Mouse (Mus musculus) heart, embryonic 16.5 days (tissue): ENCODE results near the gene Fads3. TPM values are rescaled to one million over a fixed set of nuclear protein-coding genes. Genes with fewer than 3 reads are reported as not detected.

Experiments
- ATAC-seq: fragments of 200-750 bp; cut with Nextera tagmentation; replicated peaks from 2 replicates; pipeline ENCODE4 v1.8.0; 2017; ENCODE audit warnings: moderate number of reproducible peaks; ENCODE audit not compliant: insufficient read depth, low FRiP score; ENCODE audit errors: extremely low read depth
- H3K27ac ChIP-seq: fragments of 300-500 bp; sonication (generic); 2 replicates; pipeline ENCODE4 v1.5.1; 2014; ENCODE audit warnings: mild to moderate bottlenecking, low read length, control low read depth, moderate library complexity
- H3K27me3 ChIP-seq: fragments of 300-500 bp; sonication (generic); 2 replicates; pipeline ENCODE4 v1.6.1; 2014; ENCODE audit warnings: low read length, mixed read lengths; ENCODE audit not compliant: control insufficient read depth, insufficient read depth
- H3K36me3 ChIP-seq: fragments of 300-500 bp; sonication (generic); 2 replicates; pipeline ENCODE4 v1.6.1; 2014; ENCODE audit not compliant: control insufficient read depth, insufficient read depth
- H3K4me1 ChIP-seq: fragments of 300-500 bp; sonication (generic); 2 replicates; pipeline ENCODE4 v1.6.1; 2014; ENCODE audit warnings: low read length, mixed read lengths; ENCODE audit not compliant: control insufficient read depth, insufficient read depth
- H3K4me2 ChIP-seq: fragments of 300-500 bp; sonication (generic); 2 replicates; pipeline ENCODE4 v1.6.1; 2014; ENCODE audit warnings: low read depth, mild to moderate bottlenecking, control low read depth, low read length
- H3K4me3 ChIP-seq: fragments of 300-500 bp; sonication (generic); 2 replicates; pipeline ENCODE4 v1.5.1; 2014; ENCODE audit warnings: mild to moderate bottlenecking, control low read depth, low read length
- H3K9ac ChIP-seq: fragments of 300-500 bp; sonication (generic); 2 replicates; pipeline ENCODE4 v1.6.1; 2014; ENCODE audit warnings: low read length, control low read depth
- H3K9me3 ChIP-seq: fragments of 300-500 bp; sonication (generic); replicated peaks from 2 replicates; pipeline ENCODE4 v1.6.1; 2016; ENCODE audit warnings: low read length; ENCODE audit not compliant: control insufficient read depth
- WGBS: fragments of 180-500 bp; shearing (Covaris S2); extraction: QIAGEN DNeasy Blood & Tissue Kit; methylation state at CpG from one replicate; pipeline ENCODE4 v1.1.7; 2014; 5-methylcytosine and 5-hydroxymethylcytosine counted together
- polyA plus RNA-seq: library from polyadenylated mRNA; unstranded; fragments of >200 nt; fragmentation: Nextera tagmentation; extraction: Ambion mirVana; gene quantifications from 2 replicates; pipeline ENCODE4 v1.2.1, GENCODE M21; 2015

The Fads3 gene
- polyA plus RNA-seq, 1 experiment from 2014 or later, result 31.5 TPM

- 61% methylated on average over 10 of the region's 10 CpGs for WGBS
- ATAC-seq, result no peak
Observed at GRCm38 (mm10) chr19:10105034-10105493, 63.7 kb downstream of the Fads3 start.

GRCm38 (mm10) chr19:10106634-10107033 is 65.3 kb downstream of the Fads3 start:
- Histone ChIP-seq H3K4me3 (no peak overlapping the region), H3K4me2 (no peak overlapping the region), H3K9ac (no peak overlapping the region), H3K9me3 (no peaks in the 10 kb centered on the region), H3K36me3 (no peaks in the 10 kb centered on the region), H3K27ac (no peak overlapping the region), H3K27me3 (no peaks in the 10 kb centered on the region), H3K4me1 (no peaks in the 10 kb centered on the region)
- ATAC-seq, result no peak
- WGBS, result 88% methylated on average over 2 of the region's 2 CpGs

More at GRCm38 (mm10) chr19:10105034-10105493, 63.7 kb downstream of the Fads3 start:
- H3K9ac ChIP-seq, result no peak overlapping the region
- no peaks in the 10 kb centered on the region for H3K27me3 ChIP-seq
- H3K4me1 ChIP-seq, result no peaks in the 10 kb centered on the region
- no peak overlapping the region for H3K4me2 ChIP-seq
- H3K27ac ChIP-seq, result no peak overlapping the region
- H3K9me3 ChIP-seq, result no peaks in the 10 kb centered on the region
- H3K36me3 ChIP-seq, result no peaks in the 10 kb centered on the region
- H3K4me3 ChIP-seq, result no peak overlapping the region

GRCm38 (mm10) chr19:10107051-10107611 is 65.8 kb downstream of the Fads3 start:
- 73% methylated on average over 5 of the region's 5 CpGs for WGBS
- Histone ChIP-seq H3K9ac (no peak overlapping the region), H3K4me2 (no peak overlapping the region), H3K4me3 (no peak overlapping the region), H3K4me1 (no peaks in the 10 kb centered on the region), H3K9me3 (no peaks in the 10 kb centered on the region), H3K27me3 (no peaks in the 10 kb centered on the region), H3K36me3 (no peaks in the 10 kb centered on the region), H3K27ac (no peak overlapping the region)
- no peak for ATAC-seq

- 83% methylated on average over 1 of the region's 1 CpGs for WGBS
- Histone ChIP-seq H3K36me3 (no peaks in the 10 kb centered on the region), H3K4me1 (no peaks in the 10 kb centered on the region), H3K4me3 (no peak overlapping the region), H3K27me3 (no peaks in the 10 kb centered on the region), H3K4me2 (no peak overlapping the region), H3K9me3 (no peaks in the 10 kb centered on the region), H3K9ac (no peak overlapping the region), H3K27ac (no peak overlapping the region)
- ATAC-seq, result no peak
Observed at GRCm38 (mm10) chr19:10108129-10108528, 66.8 kb downstream of the Fads3 start.

- Histone ChIP-seq H3K9ac (no peak overlapping the region), H3K4me2 (no peak overlapping the region), H3K4me1 (no peaks in the 10 kb centered on the region), H3K9me3 (no peaks in the 10 kb centered on the region), H3K27me3 (no peaks in the 10 kb centered on the region), H3K36me3 (no peaks in the 10 kb centered on the region), H3K27ac (no peak overlapping the region), H3K4me3 (no peak overlapping the region)
- ATAC-seq, result no peak
- 68% methylated on average over 2 of the region's 2 CpGs for WGBS
Observed at GRCm38 (mm10) chr19:10108666-10109065, 67.3 kb downstream of the Fads3 start.

Other genes starting within 250 kb of the Fads3 start
- not detected in 2 replicates for gene Scgb2a2, start 194.0 kb upstream of the Fads3 start, polyA plus RNA-seq
- 67.3 and 72.1 TPM in 2 replicates for gene Incenp, start 142.0 kb upstream of the Fads3 start, polyA plus RNA-seq
- gene Fth1, start 61.0 kb upstream of the Fads3 start, polyA plus RNA-seq, result 1,934 and 2,252 TPM in 2 replicates
- gene Best1, start 39.9 kb upstream of the Fads3 start, polyA plus RNA-seq, result 0.28 and 0.30 TPM in 2 replicates
- gene Rab3il1, start 39.9 kb upstream of the Fads3 start, polyA plus RNA-seq, result 22.1 and 24.0 TPM in 2 replicates
- 31.5 and 31.7 TPM in 2 replicates for gene Fads2, start 60.2 kb downstream of the Fads3 start, polyA plus RNA-seq
- gene Fads1, start 141.3 kb downstream of the Fads3 start, polyA plus RNA-seq, result 39.8 and 44.7 TPM in 2 replicates
- 323 and 360 TPM in 2 replicates for gene Tmem258, start 162.4 kb downstream of the Fads3 start, polyA plus RNA-seq
- gene Fen1, start 162.6 kb downstream of the Fads3 start, polyA plus RNA-seq, result 51.6 and 54.9 TPM in 2 replicates
- 4.2 TPM in 2 replicates for gene Myrf, start 199.2 kb downstream of the Fads3 start, polyA plus RNA-seq